Mouse (Mus musculus): ENCODE measurements around the gene Tmem119. TPM values are rescaled to one million over a fixed set of nuclear protein-coding genes. Genes with fewer than 3 reads are reported as not detected.

The Tmem119 gene
- polyA plus RNA-seq, 1 experiment, result 1.2 TPM

DNA sequence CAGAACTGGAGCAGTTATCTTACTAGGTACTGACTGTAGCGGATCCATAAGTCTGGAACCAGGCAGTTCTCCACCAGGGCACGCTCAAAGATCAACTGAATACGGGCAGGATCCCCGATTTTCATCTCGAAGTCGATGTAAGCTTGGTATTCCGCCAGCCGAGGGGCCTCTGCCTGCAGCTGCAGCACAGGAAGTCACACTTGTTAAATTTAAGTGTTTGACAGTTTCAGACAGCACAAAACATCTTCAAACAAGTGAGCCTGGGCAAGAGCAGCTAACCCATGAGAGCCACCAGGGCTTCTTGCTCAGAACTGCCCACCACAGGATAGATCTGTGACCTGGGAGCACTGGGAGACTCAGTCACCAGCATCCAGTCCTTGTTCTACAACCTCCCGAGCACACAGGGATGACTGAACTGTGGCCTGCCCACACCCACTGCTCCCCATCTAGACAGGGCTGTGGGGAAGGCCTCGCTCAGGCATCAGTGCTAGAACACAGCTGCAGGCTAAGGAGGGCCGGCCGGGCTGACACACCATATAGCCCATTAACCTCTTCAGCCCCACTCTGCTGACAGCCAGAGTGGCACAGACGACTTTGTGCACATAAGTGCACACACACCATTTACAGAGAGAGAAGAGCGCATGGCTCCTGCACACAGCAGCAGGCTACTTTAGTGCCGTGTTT, 44.8 kb downstream of the Tmem119 start:
- Histone ChIP-seq H3K4me3 (ENCODE audit: low read depth, low read length) (no peak overlapping the region), H3K27me3 (ENCODE audit: control insufficient read depth, insufficient read depth, low read length, poor library complexity, severe bottlenecking) (no peaks in the 10 kb centered on the region), H3K9ac (ENCODE audit: low read depth, poor library complexity, severe bottlenecking) (no peak overlapping the region), H3K4me1 (ENCODE audit: control insufficient read depth, insufficient read depth, low read length) (no peaks in the 10 kb centered on the region), H3K27ac (ENCODE audit: insufficient read depth, low read length) (no peak overlapping the region), H3K36me3 (ENCODE audit: control insufficient read depth, insufficient read depth, low read length, poor library complexity, severe bottlenecking) (peaks cover 68% of the 10 kb centered on the region), H3K9me3 (replicated peaks; ENCODE audit: control insufficient read depth, insufficient read depth, low read length, poor library complexity, severe bottlenecking) (no peaks in the 10 kb centered on the region)
- TF ChIP-seq POLR2A (IDR thresholded peaks at IDR 0.05; ENCODE audit: insufficient read depth, low read length), result no peak
- TF ChIP-seq CTCF (IDR thresholded peaks at IDR 0.05; ENCODE audit: low read depth, low read length), result no peak
- no peak for TF ChIP-seq EP300 (IDR thresholded peaks at IDR 0.05; ENCODE audit: insufficient read depth, low read depth, low read length)

DNA sequence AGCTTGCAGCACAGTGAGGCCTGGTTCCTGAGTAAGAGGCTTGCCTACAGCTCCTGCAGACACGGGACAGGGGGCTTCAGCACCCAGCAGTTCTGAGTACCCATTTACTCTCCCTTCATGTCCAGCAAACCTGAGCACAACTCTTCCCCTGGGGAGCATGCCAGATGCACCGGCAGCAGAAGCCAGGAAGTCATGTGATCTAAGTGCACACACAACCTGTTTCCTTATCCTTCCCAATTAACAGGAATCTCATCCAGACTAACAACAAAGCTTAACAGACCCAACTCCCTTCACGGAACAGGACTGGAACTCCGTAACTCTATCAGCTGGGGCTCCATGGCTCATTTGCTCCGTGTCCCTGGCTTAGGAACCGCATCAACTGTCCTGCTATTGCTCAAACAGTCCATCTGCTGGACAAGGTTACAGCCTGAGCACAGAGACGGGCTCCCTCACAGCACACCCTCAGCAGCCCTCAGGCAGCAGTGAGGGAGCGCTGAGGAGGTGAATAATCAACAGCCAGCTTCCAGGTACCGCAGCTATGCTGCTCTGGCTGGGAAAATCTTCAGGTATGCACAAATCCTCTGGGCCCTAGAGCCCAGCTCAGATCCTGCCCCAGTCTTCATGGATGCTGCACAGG, 48.7 kb downstream of the Tmem119 start:
- no peaks in the 10 kb centered on the region for H3K4me1 ChIP-seq (ENCODE audit: control insufficient read depth, insufficient read depth, low read length)
- no peak overlapping the region for H3K4me3 ChIP-seq (ENCODE audit: low read depth, low read length)
- no peak overlapping the region for H3K27ac ChIP-seq (ENCODE audit: insufficient read depth, low read length)
- no peaks in the 10 kb centered on the region for H3K9me3 ChIP-seq (replicated peaks; ENCODE audit: control insufficient read depth, insufficient read depth, low read length, poor library complexity, severe bottlenecking)
- no peak for TF ChIP-seq CTCF (IDR thresholded peaks at IDR 0.05; ENCODE audit: low read depth, low read length)
- TF ChIP-seq EP300 (IDR thresholded peaks at IDR 0.05; ENCODE audit: insufficient read depth, low read depth, low read length), result no peak
- TF ChIP-seq POLR2A (IDR thresholded peaks at IDR 0.05; ENCODE audit: insufficient read depth, low read length), result no peak
- peaks cover 63% of the 10 kb centered on the region for H3K36me3 ChIP-seq (ENCODE audit: control insufficient read depth, insufficient read depth, low read length, poor library complexity, severe bottlenecking)
- H3K9ac ChIP-seq (ENCODE audit: low read depth, poor library complexity, severe bottlenecking), result no peak overlapping the region
- H3K27me3 ChIP-seq (ENCODE audit: control insufficient read depth, insufficient read depth, low read length, poor library complexity, severe bottlenecking), result no peaks in the 10 kb centered on the region

- Histone ChIP-seq H3K4me3 (ENCODE audit: low read depth, low read length) (no peak overlapping the region), H3K9me3 (replicated peaks; ENCODE audit: control insufficient read depth, insufficient read depth, low read length, poor library complexity, severe bottlenecking) (no peaks in the 10 kb centered on the region), H3K27me3 (ENCODE audit: control insufficient read depth, insufficient read depth, low read length, poor library complexity, severe bottlenecking) (no peaks in the 10 kb centered on the region), H3K36me3 (ENCODE audit: control insufficient read depth, insufficient read depth, low read length, poor library complexity, severe bottlenecking) (peaks cover 73% of the 10 kb centered on the region), H3K27ac (ENCODE audit: insufficient read depth, low read length) (no peak overlapping the region), H3K9ac (ENCODE audit: low read depth, poor library complexity, severe bottlenecking) (no peak overlapping the region), H3K4me1 (ENCODE audit: control insufficient read depth, insufficient read depth, low read length) (no peaks in the 10 kb centered on the region)
- no peak for TF ChIP-seq POLR2A (IDR thresholded peaks at IDR 0.05; ENCODE audit: insufficient read depth, low read length)
- TF ChIP-seq EP300 (IDR thresholded peaks at IDR 0.05; ENCODE audit: insufficient read depth, low read depth, low read length), result no peak
- TF ChIP-seq CTCF (IDR thresholded peaks at IDR 0.05; ENCODE audit: low read depth, low read length), result no peak
These were observed 51.6 kb downstream of the Tmem119 start for GRCm38 (mm10) chr5:113748556-113749331.

GRCm38 (mm10) chr5:113747629-113748028, 52.7 kb downstream of the Tmem119 start:
- TF ChIP-seq EP300 (IDR thresholded peaks at IDR 0.05; ENCODE audit: insufficient read depth, low read depth, low read length), result no peak
- no peak for TF ChIP-seq POLR2A (IDR thresholded peaks at IDR 0.05; ENCODE audit: insufficient read depth, low read length)
- peak; percentile 49 for TF ChIP-seq CTCF (IDR thresholded peaks at IDR 0.05; ENCODE audit: low read depth, low read length)
- Histone ChIP-seq H3K4me1 (ENCODE audit: control insufficient read depth, insufficient read depth, low read length) (no peaks in the 10 kb centered on the region), H3K36me3 (ENCODE audit: control insufficient read depth, insufficient read depth, low read length, poor library complexity, severe bottlenecking) (peaks cover 73% of the 10 kb centered on the region), H3K27ac (ENCODE audit: insufficient read depth, low read length) (no peak overlapping the region), H3K27me3 (ENCODE audit: control insufficient read depth, insufficient read depth, low read length, poor library complexity, severe bottlenecking) (no peaks in the 10 kb centered on the region), H3K9ac (ENCODE audit: low read depth, poor library complexity, severe bottlenecking) (no peak overlapping the region), H3K4me3 (ENCODE audit: low read depth, low read length) (no peak overlapping the region), H3K9me3 (replicated peaks; ENCODE audit: control insufficient read depth, insufficient read depth, low read length, poor library complexity, severe bottlenecking) (no peaks in the 10 kb centered on the region)

Other genes starting within 250 kb of the Tmem119 start
- gene Cmklr1, start 150.1 kb downstream of the Tmem119 start, polyA plus RNA-seq (2011; ENCODE audit: insufficient read depth, insufficient read length, low read depth, missing spikeins), result 1.8 and 2.1 TPM in 2 replicates
- not detected in 2 replicates for gene 1700069L16Rik, start 75.7 kb downstream of the Tmem119 start, polyA plus RNA-seq (2011; ENCODE audit: insufficient read depth, insufficient read length, low read depth, missing spikeins)
- gene Ficd, start 64.7 kb downstream of the Tmem119 start, polyA plus RNA-seq (2011; ENCODE audit: insufficient read depth, insufficient read length, low read depth, missing spikeins), result 2.8 and 3.4 TPM in 2 replicates
- gene Sart3, start 28.0 kb downstream of the Tmem119 start, polyA plus RNA-seq (2011; ENCODE audit: insufficient read depth, insufficient read length, low read depth, missing spikeins), result 45.0 and 49.0 TPM in 2 replicates
- gene Iscu, start 27.8 kb downstream of the Tmem119 start, polyA plus RNA-seq (2011; ENCODE audit: insufficient read depth, insufficient read length, low read depth, missing spikeins), result 47.5 and 58.2 TPM in 2 replicates
- 0.72 and 1.9 TPM in 2 replicates for gene Selplg, start 32.1 kb upstream of the Tmem119 start, polyA plus RNA-seq (2011; ENCODE audit: insufficient read depth, insufficient read length, low read depth, missing spikeins)
- 174 and 218 TPM in 2 replicates for gene Coro1c, start 108.2 kb upstream of the Tmem119 start, polyA plus RNA-seq (2011; ENCODE audit: insufficient read depth, insufficient read length, low read depth, missing spikeins)
- gene Ssh1, start 193.4 kb upstream of the Tmem119 start, polyA plus RNA-seq (2011; ENCODE audit: insufficient read depth, insufficient read length, low read depth, missing spikeins), result 23.5 and 25.0 TPM in 2 replicates
- not detected in 2 replicates for gene Dao, start 203.2 kb upstream of the Tmem119 start, polyA plus RNA-seq (2011; ENCODE audit: insufficient read depth, insufficient read length, low read depth, missing spikeins)